Comparison of ENCODE assay signal across 12 mouse cellular contexts in genomic region chr15:99226090-99226489, GRCm38 (mm10). TPM values are rescaled to one million over a fixed set of nuclear protein-coding genes. Genes with fewer than 3 reads are reported as not detected.
DNase-seq lines count a peak whose midpoint lies in the region; ATAC-seq lines count a peak whose summit lies in the region.
"Had no signal": no experiment of that assay in that cellular context is flagged by ENCODE, and none has a peak within 500 bp of the region (broad histone marks: within the 10 kb centered on the region; RNA-seq: fewer than 3 reads in every experiment).

No protein-coding gene starts in this region.

- H3K4me2 ChIP-seq in heart, embryonic 13.5 days, result no peak overlapping the region; the same call in 1 of the 2 replicates
- no peak overlapping the region for H3K4me2 ChIP-seq in midbrain, embryonic 15.5 days
- peak overlapping the region; percentile 57 for H3K4me2 ChIP-seq in forebrain, embryonic 16.5 days (ENCODE audit: low read length)
- peak overlapping the region; percentile 58; the same call in 1 of the 2 replicates for H3K4me2 ChIP-seq in neural tube, embryonic 15.5 days

- H3K4me1 ChIP-seq in heart, embryonic 13.5 days, result peaks cover 50% of the 10 kb centered on the region
- H3K4me1 ChIP-seq in midbrain, embryonic 10.5 days, result peaks cover 62% of the 10 kb centered on the region
- peaks cover 34% of the 10 kb centered on the region for H3K4me1 ChIP-seq in midbrain, embryonic 15.5 days
- H3K4me1 ChIP-seq in forebrain, embryonic 16.5 days (replicated peaks; ENCODE audit: control insufficient read depth, insufficient read depth, low read length), result peaks cover 30% of the 10 kb centered on the region
- H3K4me1 ChIP-seq in neural tube, embryonic 15.5 days, result peaks cover 34% of the 10 kb centered on the region

- no peak overlapping the region for H3K9ac ChIP-seq in heart, embryonic 13.5 days
- H3K9ac ChIP-seq in midbrain, embryonic 15.5 days, result no peak overlapping the region
- 0 out of 2 replicates have a peak overlapping the region, but pooled peaks have one; percentile 10 for H3K9ac ChIP-seq in forebrain, embryonic 16.5 days (replicated peaks; ENCODE audit: low read depth, low read length)
- H3K9ac ChIP-seq in neural tube, embryonic 15.5 days (replicated peaks), result no peak overlapping the region

- H3K27ac ChIP-seq in heart, embryonic 13.5 days (replicated peaks), result no peak overlapping the region
- no peak overlapping the region for H3K27ac ChIP-seq in midbrain, embryonic 10.5 days (replicated peaks)
- no peak overlapping the region for H3K27ac ChIP-seq in midbrain, embryonic 15.5 days
- no peak overlapping the region for H3K27ac ChIP-seq in forebrain, embryonic 16.5 days (ENCODE audit: low read length)
- H3K27ac ChIP-seq in neural tube, embryonic 15.5 days (replicated peaks), result no peak overlapping the region

- DNase-seq in heart, postnatal 10 days, result no peak
- DNase-seq in midbrain, embryonic 10.5 days (ENCODE audit: low spot score), result no peak
- no peak for DNase-seq in thymus, postnatal 10 days (ENCODE audit: low spot score in 2 of 2)
- no peak for DNase-seq in cerebellum, adult 11-12 months
- DNase-seq: cerebellum, adult 2 months; kidney, postnatal 25 days; lung, adult 18-20 months had no signal

- 21% methylated on average over 14 of the region's 14 CpGs for WGBS in heart, embryonic 13.5 days
- WGBS in midbrain, embryonic 10.5 days, result 25% methylated on average over 14 of the region's 14 CpGs
- 13% methylated on average over 14 of the region's 14 CpGs for WGBS in midbrain, embryonic 15.5 days
- WGBS in forebrain, embryonic 16.5 days, result 15% methylated on average over 14 of the region's 14 CpGs
- 19% methylated on average over 14 of the region's 14 CpGs for WGBS in neural tube, embryonic 15.5 days

- no peaks in the 10 kb centered on the region for H3K9me3 ChIP-seq in heart, embryonic 13.5 days
- H3K9me3 ChIP-seq in midbrain, embryonic 10.5 days (replicated peaks), result no peaks in the 10 kb centered on the region
- H3K9me3 ChIP-seq in midbrain, embryonic 15.5 days, result no peaks in the 10 kb centered on the region
- no peaks in the 10 kb centered on the region for H3K9me3 ChIP-seq in forebrain, embryonic 16.5 days (ENCODE audit: control insufficient read depth, low read length)
- H3K9me3 ChIP-seq in neural tube, embryonic 15.5 days (replicated peaks), result no peaks in the 10 kb centered on the region

- peak overlapping the region; percentile 56; the same call in 1 of the 2 replicates for H3K4me3 ChIP-seq in heart, embryonic 13.5 days
- H3K4me3 ChIP-seq in midbrain, embryonic 10.5 days, result peak overlapping the region; percentile 54; the same call in 1 of the 2 replicates
- no peak overlapping the region for H3K4me3 ChIP-seq in midbrain, embryonic 15.5 days
- H3K4me3 ChIP-seq in forebrain, embryonic 16.5 days (replicated peaks; ENCODE audit: low read length), result peak overlapping the region; percentile 50
- no peak overlapping the region for H3K4me3 ChIP-seq in neural tube, embryonic 15.5 days (replicated peaks)

- H3K36me3 ChIP-seq in heart, embryonic 13.5 days, result no peaks in the 10 kb centered on the region
- no peaks in the 10 kb centered on the region for H3K36me3 ChIP-seq in midbrain, embryonic 10.5 days
- no peaks in the 10 kb centered on the region for H3K36me3 ChIP-seq in midbrain, embryonic 15.5 days (replicated peaks)
- no peaks in the 10 kb centered on the region for H3K36me3 ChIP-seq in forebrain, embryonic 16.5 days (ENCODE audit: control insufficient read depth, insufficient read depth)
- no peaks in the 10 kb centered on the region for H3K36me3 ChIP-seq in neural tube, embryonic 15.5 days

- peaks cover 97% of the 10 kb centered on the region for H3K27me3 ChIP-seq in heart, embryonic 13.5 days (replicated peaks)
- H3K27me3 ChIP-seq in midbrain, embryonic 10.5 days (ENCODE audit: low read depth, poor library complexity, severe bottlenecking), result peaks cover 100% of the 10 kb centered on the region
- peaks cover 84% of the 10 kb centered on the region for H3K27me3 ChIP-seq in midbrain, embryonic 15.5 days (replicated peaks)
- peaks cover 54% of the 10 kb centered on the region for H3K27me3 ChIP-seq in forebrain, embryonic 16.5 days (replicated peaks; ENCODE audit: control insufficient read depth, insufficient read depth, low read length)
- H3K27me3 ChIP-seq in neural tube, embryonic 15.5 days (replicated peaks), result peaks cover 92% of the 10 kb centered on the region

- no peak for ATAC-seq in heart, embryonic 13.5 days (ENCODE audit: extremely low read depth, insufficient number of reproducible peaks, low FRiP score, low TSS enrichment)
- no peak for ATAC-seq in midbrain, embryonic 15.5 days (replicated peaks)
- no peak for ATAC-seq in forebrain, embryonic 16.5 days
- ATAC-seq in neural tube, embryonic 15.5 days (ENCODE audit: low FRiP score), result no peak; the same call in 1 of the 2 replicates

- intact Hi-C loops in heart, postnatal 10 days (cut with DNase I), result no loop called here

RNA-seq across cellular contexts. Expression of gene Kcnh3, which starts 1.4 kb away (rescaled TPM):
- polyA plus RNA-seq in heart, embryonic 13.5 days (2015; fragmentation: Nextera tagmentation; extraction: Ambion mirVana), result 0.19 and 0.45 TPM in 2 replicates
- total RNA-seq in heart, postnatal 10 days (2021), result 1 to 10 TPM in 1 of 2 experiments, under 1 TPM in 1; 0.57 to 1.3 TPM
- 0.07 TPM in 1 of 2 replicates, not detected in the other for polyA plus RNA-seq in midbrain, embryonic 10.5 days (2016; fragmentation: Nextera tagmentation; extraction: Ambion mirVana)
- polyA plus RNA-seq in midbrain, embryonic 15.5 days (2015; fragmentation: Nextera tagmentation; extraction: Ambion mirVana), result 0.25 and 0.40 TPM in 2 replicates
- polyA plus RNA-seq in forebrain, embryonic 16.5 days (2015; fragmentation: Nextera tagmentation; extraction: Ambion mirVana), result 4.5 and 5.6 TPM in 2 replicates
- 0.46 and 1.6 TPM in 2 replicates for polyA plus RNA-seq in neural tube, embryonic 15.5 days (2015; fragmentation: Nextera tagmentation; extraction: Ambion mirVana)
- total RNA-seq: monocyte, adult 5-6 weeks had no signal

RNA-seq across cellular contexts. Expression of gene Mcrs1, which starts 25.7 kb away (rescaled TPM):
- polyA plus RNA-seq in heart, embryonic 13.5 days (2015; fragmentation: Nextera tagmentation; extraction: Ambion mirVana), result 149 TPM in 2 replicates
- total RNA-seq in heart, postnatal 10 days (2021), result 10 to 100 TPM; 73.3 to 75.3 TPM
- polyA plus RNA-seq in midbrain, embryonic 10.5 days (2016; fragmentation: Nextera tagmentation; extraction: Ambion mirVana), result 202 and 215 TPM in 2 replicates
- 213 and 225 TPM in 2 replicates for polyA plus RNA-seq in midbrain, embryonic 15.5 days (2015; fragmentation: Nextera tagmentation; extraction: Ambion mirVana)
- polyA plus RNA-seq in forebrain, embryonic 16.5 days (2015; fragmentation: Nextera tagmentation; extraction: Ambion mirVana), result 207 and 220 TPM in 2 replicates
- 185 and 190 TPM in 2 replicates for polyA plus RNA-seq in neural tube, embryonic 15.5 days (2015; fragmentation: Nextera tagmentation; extraction: Ambion mirVana)

Comparison
In these comparisons a context has a peak if more than half of its experiments do, and no peak if none do; other contexts are left out.
1. H3K4me3 ChIP-seq: peak in heart, embryonic 13.5 days (single experiment), midbrain, embryonic 10.5 days (single experiment) and forebrain, embryonic 16.5 days (single experiment); none in midbrain, embryonic 15.5 days (single experiment) and neural tube, embryonic 15.5 days (single experiment).
2. H3K4me2 ChIP-seq: peak in forebrain, embryonic 16.5 days (single experiment) and neural tube, embryonic 15.5 days (single experiment); none in heart, embryonic 13.5 days (single experiment) and midbrain, embryonic 15.5 days (single experiment).